Mouse (Mus musculus) left cerebral cortex, postnatal 4 days (tissue): ENCODE measurements around the gene Zkscan14. TPM values are rescaled to one million over a fixed set of nuclear protein-coding genes. Genes with fewer than 3 reads are reported as not detected.

Experiments
- total RNA-seq, 2 experiments: library from RNA; stranded (reverse); gene quantifications; 2 replicates each; pipeline ENCODE4 v1.2.3; 2021

Gene Zkscan14
- total RNA-seq, 2 experiments from 2014 or later, result 6.4 to 7.5 TPM

Other genes starting within 250 kb of the Zkscan14 start
- 10 to 100 TPM; 59.3 to 60.2 TPM for gene Smurf1, start 236.0 kb downstream of the Zkscan14 start, total RNA-seq
- not detected for gene Gm4871, start 169.1 kb downstream of the Zkscan14 start, total RNA-seq
- not detected for gene 1700018F24Rik, start 158.9 kb downstream of the Zkscan14 start, total RNA-seq
- gene Arpc1a, start 118.0 kb downstream of the Zkscan14 start, total RNA-seq, result 100 to 1,000 TPM; 198 to 202 TPM
- gene Kpna7, start 117.8 kb downstream of the Zkscan14 start, total RNA-seq, result not detected
- gene Arpc1b, start 87.7 kb downstream of the Zkscan14 start, total RNA-seq, result 10 to 100 TPM; 25.7 to 28.3 TPM
- 100 to 1,000 TPM; 136 to 144 TPM for gene Pdap1, start 61.6 kb downstream of the Zkscan14 start, total RNA-seq
- gene Bud31, start 61.5 kb downstream of the Zkscan14 start, total RNA-seq, result 100 to 1,000 TPM; 101 to 104 TPM
- gene Ptcd1, start 34.8 kb downstream of the Zkscan14 start, total RNA-seq, result 10 to 100 TPM; 19.3 to 19.6 TPM
- 10 to 100 TPM; 35.2 to 36.4 TPM for gene Cpsf4, start 34.7 kb downstream of the Zkscan14 start, total RNA-seq
- gene Atp5j2, start 9.8 kb downstream of the Zkscan14 start, total RNA-seq, result 100 to 1,000 TPM; 213 to 222 TPM
- 10 to 100 TPM; 15.5 to 16.0 TPM for gene Zkscan5, start 2.7 kb upstream of the Zkscan14 start, total RNA-seq
- gene Zfp655, start 29.8 kb upstream of the Zkscan14 start, total RNA-seq, result 10 to 100 TPM; 25.5 to 28.9 TPM
- gene Zscan25, start 78.6 kb upstream of the Zkscan14 start, total RNA-seq, result 10 to 100 TPM; 17.5 to 17.8 TPM
- gene Cyp3a57, start 143.4 kb upstream of the Zkscan14 start, total RNA-seq, result under 1 TPM in 1 of 2 experiments, not detected in 1; 0.28 TPM